Mouse (Mus musculus) urinary bladder, postnatal 10 days (tissue): ENCODE results near the gene Tmem165.

Experiments
- DNase-seq: peaks from one replicate; pipeline ENCODE4 v3.0.0; 2022; ENCODE audit warnings: low spot score

The Tmem165 gene

GRCm38 (mm10) chr5:76245419-76245818 lies 61.7 kb downstream of the Tmem165 start:
- DNase-seq = no peak

- no peak for DNase-seq
These were observed 62.9 kb downstream of the Tmem165 start for GRCm38 (mm10) chr5:76246539-76246938.

- DNase-seq = no peak
These were observed 67.3 kb downstream of the Tmem165 start for GRCm38 (mm10) chr5:76250948-76251347.
